Mouse (Mus musculus) T-helper 1 cell (primary cell): Measurements from ENCODE around the gene Ltbp4.

Experiments
- in situ Hi-C: fragments of 300-600 bp; cut with MboI, MseI; formaldehyde crosslinking; loops from one replicate; pipeline ENCODE4 v1.15.1; 2025; ENCODE audit warnings: high pct_unique_total_duplicates

The Ltbp4 gene

GRCm38 (mm10) chr7:27298816-27299215 is 38.7 kb downstream of the Ltbp4 start:
- in situ Hi-C loops = loop anchor here (5.0 kb wide), 1 partner anchor 93 kb away; no protein-coding TSS in a partner anchor

GRCm38 (mm10) chr7:27298033-27298610 is 39.4 kb downstream of the Ltbp4 start:
- in situ Hi-C loops = loop anchor here (5.0 kb wide), 1 partner anchor 94 kb away; no protein-coding TSS in a partner anchor

- in situ Hi-C loops = loop anchor here (5.0 kb wide), 1 partner anchor 96 kb away; no protein-coding TSS in a partner anchor
Measured at GRCm38 (mm10) chr7:27296518-27296917, 41.0 kb downstream of the Ltbp4 start.

- in situ Hi-C loops = loop anchor here (5.0 kb wide), 1 partner anchor 96 kb away; no protein-coding TSS in a partner anchor
Measured at GRCm38 (mm10) chr7:27295956-27296355, 41.5 kb downstream of the Ltbp4 start.

GRCm38 (mm10) chr7:27291795-27292466 is 45.6 kb downstream of the Ltbp4 start:
- in situ Hi-C loops = no loop called here

- in situ Hi-C loops = no loop called here
Measured at GRCm38 (mm10) chr7:27290555-27290954, 46.9 kb downstream of the Ltbp4 start.

- in situ Hi-C loops = no loop called here
Measured at GRCm38 (mm10) chr7:27288732-27289131, 48.8 kb downstream of the Ltbp4 start.

GRCm38 (mm10) chr7:27285698-27286066 is 51.8 kb downstream of the Ltbp4 start:
- in situ Hi-C loops = no loop called here

- in situ Hi-C loops = no loop called here
Measured at GRCm38 (mm10) chr7:27284865-27285697, 52.4 kb downstream of the Ltbp4 start.

GRCm38 (mm10) chr7:27282225-27282624 is 55.3 kb downstream of the Ltbp4 start:
- in situ Hi-C loops = no loop called here

GRCm38 (mm10) chr7:27281717-27282116 is 55.8 kb downstream of the Ltbp4 start:
- in situ Hi-C loops = no loop called here

- in situ Hi-C loops = no loop called here
Measured at GRCm38 (mm10) chr7:27277191-27277590, 60.3 kb downstream of the Ltbp4 start.

- in situ Hi-C loops = no loop called here
Measured at GRCm38 (mm10) chr7:27276021-27276420, 61.5 kb downstream of the Ltbp4 start.

- in situ Hi-C loops = loop anchor here (25.0 kb wide), 1 partner anchor 488 kb away; no protein-coding TSS in a partner anchor
Measured at GRCm38 (mm10) chr7:27274916-27275315, 62.6 kb downstream of the Ltbp4 start.

- in situ Hi-C loops = loop anchor here (25.0 kb wide), 1 partner anchor 487 kb away; no protein-coding TSS in a partner anchor
Measured at GRCm38 (mm10) chr7:27273739-27274351, 63.6 kb downstream of the Ltbp4 start.

- in situ Hi-C loops = loop anchor here (25.0 kb wide), 1 partner anchor 484 kb away; no protein-coding TSS in a partner anchor
Measured at GRCm38 (mm10) chr7:27271423-27271822, 66.1 kb downstream of the Ltbp4 start.

- in situ Hi-C loops = loop anchor here (25.0 kb wide), 1 partner anchor 479 kb away; no protein-coding TSS in a partner anchor
Measured at GRCm38 (mm10) chr7:27266515-27267128, 70.9 kb downstream of the Ltbp4 start.

- in situ Hi-C loops = loop anchor here (25.0 kb wide), 1 partner anchor 477 kb away; no protein-coding TSS in a partner anchor
Measured at GRCm38 (mm10) chr7:27264761-27265160, 72.7 kb downstream of the Ltbp4 start.

- in situ Hi-C loops = loop anchor here (25.0 kb wide), 1 partner anchor 475 kb away; no protein-coding TSS in a partner anchor
Measured at GRCm38 (mm10) chr7:27261888-27262287, 75.6 kb downstream of the Ltbp4 start.

GRCm38 (mm10) chr7:27260856-27261255 is 76.6 kb downstream of the Ltbp4 start:
- in situ Hi-C loops = loop anchor here (25.0 kb wide), 1 partner anchor 474 kb away; no protein-coding TSS in a partner anchor

- in situ Hi-C loops = loop anchor here (25.0 kb wide), 1 partner anchor 472 kb away; no protein-coding TSS in a partner anchor
Measured at GRCm38 (mm10) chr7:27259771-27260170, 77.7 kb downstream of the Ltbp4 start.
